Mouse (Mus musculus) olfactory bulb, adult 2 months (tissue): ENCODE results near the gene Myo9a. TPM values are rescaled to one million over a fixed set of nuclear protein-coding genes. Genes with fewer than 3 reads are reported as not detected.
A peak's percentile ranks its signal among the peaks of the same experiment; 100 is the strongest.
"Not testable (repeated sequence)": the region's sequence is repeated elsewhere in the genome, so short reads cannot be mapped to it uniquely, and the experiment has no call there.

Experiments used
- H3K27ac ChIP-seq: fragments of 200-500 bp; 2 replicates; pipeline ENCODE4 v1.5.1; 2012; ENCODE audit warnings: low read depth, low read length; ENCODE audit not compliant: insufficient read depth
- H3K4me1 ChIP-seq: fragments of 200-500 bp; 2 replicates; pipeline ENCODE4 v1.6.1; 2012; ENCODE audit warnings: low read length; ENCODE audit not compliant: control insufficient read depth, insufficient read depth
- H3K4me3 ChIP-seq: fragments of 200-500 bp; 2 replicates; pipeline ENCODE4 v1.5.1; 2012; ENCODE audit warnings: mild to moderate bottlenecking, low read depth, low read length, moderate library complexity; ENCODE audit not compliant: insufficient read depth
- CTCF ChIP-seq: fragments of 200-500 bp; IDR thresholded peaks from 2 replicates; pipeline ENCODE4 v1.5.1; 2012; ENCODE audit warnings: low read depth, mild to moderate bottlenecking, low read length, moderate library complexity; ENCODE audit not compliant: insufficient read depth
- POLR2A ChIP-seq: fragments of 200-500 bp; IDR thresholded peaks from 2 replicates; pipeline ENCODE4 v1.6.1; 2012; ENCODE audit warnings: mild to moderate bottlenecking, low read depth, low read length, moderate library complexity; ENCODE audit not compliant: insufficient read depth
- WGBS: fragments of 180-500 bp; shearing (Covaris S2); methylation state at CpG from one replicate; pipeline ENCODE4 v1.1.7; 2018; 5-methylcytosine and 5-hydroxymethylcytosine counted together
- polyA plus RNA-seq: library from polyadenylated mRNA; stranded (reverse); fragments of >200 nt; gene quantifications from 2 replicates; pipeline ENCODE4 v1.2.4, GENCODE M21; 2012; ENCODE audit warnings: low replicate concordance; ENCODE audit not compliant: missing spikeins, insufficient read depth, insufficient read length

Myo9a gene
- polyA plus RNA-seq, 1 experiment, result 25.2 TPM

- Histone ChIP-seq H3K4me1 (peaks cover 5% of the 10 kb centered on the region; the same call in 1 of the 2 replicates), H3K4me3 (no peak overlapping the region), H3K27ac (no peak overlapping the region)
- WGBS, result 94% methylated on average over 2 of the region's 2 CpGs
- TF ChIP-seq POLR2A (no peak), CTCF (no peak)
Observed at GRCm38 (mm10) chr9:59748387-59748786, 2.3 kb upstream of the Myo9a start.

GRCm38 (mm10) chr9:59748969-59749368 is 1.7 kb upstream of the Myo9a start:
- Histone ChIP-seq H3K4me1 (peaks cover 5% of the 10 kb centered on the region; the same call in 1 of the 2 replicates), H3K4me3 (no peak overlapping the region), H3K27ac (no peak overlapping the region)
- TF ChIP-seq CTCF (no peak), POLR2A (no peak)
- 76% methylated on average over 11 of the region's 11 CpGs for WGBS

GRCm38 (mm10) chr9:59749581-59750265 is 973 bp upstream of the Myo9a start:
- H3K27ac ChIP-seq, result no peak overlapping the region
- peaks cover 5% of the 10 kb centered on the region; the same call in 1 of the 2 replicates for H3K4me1 ChIP-seq
- no peak for TF ChIP-seq CTCF
- no peak for TF ChIP-seq POLR2A
- H3K4me3 ChIP-seq, result peak overlapping the region; percentile 93
- WGBS, result 23% methylated on average over 12 of the region's 12 CpGs

GRCm38 (mm10) chr9:59751066-59751581 is 428 bp downstream of the Myo9a start:
- H3K27ac ChIP-seq, result peak overlapping the region; percentile 90
- no peak for TF ChIP-seq CTCF
- no peak; the same call in 1 of the 2 replicates for TF ChIP-seq POLR2A
- peak overlapping the region; percentile 87 for H3K4me3 ChIP-seq
- WGBS, result under 1% methylated on average over 49 of the region's 49 CpGs
- H3K4me1 ChIP-seq, result peaks cover 5% of the 10 kb centered on the region; the same call in 1 of the 2 replicates

- no peak overlapping the region for H3K27ac ChIP-seq
- TF ChIP-seq POLR2A, result no peak
- no peak for TF ChIP-seq CTCF
- peak overlapping the region; percentile 87 for H3K4me3 ChIP-seq
- 2% methylated on average over 2 of the region's 2 CpGs for WGBS
- H3K4me1 ChIP-seq, result peaks cover 5% of the 10 kb centered on the region; the same call in 1 of the 2 replicates
Observed at GRCm38 (mm10) chr9:59751966-59752365, 1.3 kb downstream of the Myo9a start.

GRCm38 (mm10) chr9:59755199-59755598 is 4.5 kb downstream of the Myo9a start:
- H3K27ac ChIP-seq, result no peak overlapping the region
- TF ChIP-seq POLR2A (no peak), CTCF (no peak)
- 66% methylated on average over 2 of the region's 2 CpGs for WGBS
- 0 out of 2 replicates have a peak, but pooled peaks cover 2% of the 10 kb centered on the region for H3K4me1 ChIP-seq
- no peak overlapping the region for H3K4me3 ChIP-seq

GRCm38 (mm10) chr9:59757016-59757415 is 6.3 kb downstream of the Myo9a start:
- not testable (repeated sequence) for H3K4me1 ChIP-seq, H3K27ac ChIP-seq, H3K4me3 ChIP-seq
- WGBS, result 98% methylated on average over 3 of the region's 3 CpGs

- Histone ChIP-seq H3K27ac (no peak overlapping the region), H3K4me3 (no peak overlapping the region), H3K4me1 (no peaks in the 10 kb centered on the region)
- 81% methylated on average over 3 of the region's 3 CpGs for whole genome bisulfite sequencing
- TF ChIP-seq POLR2A (no peak), CTCF (no peak)
Observed at GRCm38 (mm10) chr9:59760515-59760914, 9.8 kb downstream of the Myo9a start.

GRCm38 (mm10) chr9:59766966-59767461 is 16.3 kb downstream of the Myo9a start:
- not testable (repeated sequence) for H3K4me1 ChIP-seq, H3K4me3 ChIP-seq, H3K27ac ChIP-seq
- 94% methylated on average over 12 of the region's 13 CpGs for WGBS

GRCm38 (mm10) chr9:59806046-59806774 is 55.5 kb downstream of the Myo9a start:
- not testable (repeated sequence) for H3K27ac ChIP-seq, H3K4me3 ChIP-seq, H3K4me1 ChIP-seq
- WGBS, result 80% methylated on average over 3 of the region's 3 CpGs
